Mouse (Mus musculus) gastrocnemius, postnatal 10 days (tissue): ENCODE data around the gene Srpk3. TPM values are rescaled to one million over a fixed set of nuclear protein-coding genes. Genes with fewer than 3 reads are reported as not detected.
"Not testable (repeated sequence)": the region's sequence is repeated elsewhere in the genome, so short reads cannot be mapped to it uniquely, and the experiment has no call there.

Experiments used
- DNase-seq: peaks from one replicate; pipeline ENCODE4 v3.0.0; 2021; ENCODE audit warnings: mixed read lengths
- long read RNA-seq, 2 experiments: library from polyadenylated mRNA; stranded (forward); transcript quantifications; one replicate each; pipeline ENCODE4 v2.0.0; 2021
- total RNA-seq, 2 experiments: library from RNA; stranded (reverse); gene quantifications; 2 replicates each; pipeline ENCODE4 v1.2.3; 2021

Srpk3 gene
- 100 to 1,000 TPM in 1 of 2 experiments, 10 to 100 TPM in 1; 88.6 to 116 TPM for total RNA-seq
- long read RNA-seq, experiment 1, transcript Srpk3-201 (15 exons, 1,981 nt), result major isoform, 221 of 406 reads
- long read RNA-seq, experiment 1, partial matches to known transcripts, result 15 of 406 reads
- long read RNA-seq, experiment 1, other reads (novel, unspliced or antisense), result 170 of 406 reads
- long read RNA-seq, experiment 2, transcript Srpk3-201 (15 exons, 1,981 nt), result major isoform, 219 of 348 reads
- long read RNA-seq, experiment 2, partial matches to known transcripts, result 10 of 348 reads
- long read RNA-seq, experiment 2, other reads (novel, unspliced or antisense), result 119 of 348 reads

DNA sequence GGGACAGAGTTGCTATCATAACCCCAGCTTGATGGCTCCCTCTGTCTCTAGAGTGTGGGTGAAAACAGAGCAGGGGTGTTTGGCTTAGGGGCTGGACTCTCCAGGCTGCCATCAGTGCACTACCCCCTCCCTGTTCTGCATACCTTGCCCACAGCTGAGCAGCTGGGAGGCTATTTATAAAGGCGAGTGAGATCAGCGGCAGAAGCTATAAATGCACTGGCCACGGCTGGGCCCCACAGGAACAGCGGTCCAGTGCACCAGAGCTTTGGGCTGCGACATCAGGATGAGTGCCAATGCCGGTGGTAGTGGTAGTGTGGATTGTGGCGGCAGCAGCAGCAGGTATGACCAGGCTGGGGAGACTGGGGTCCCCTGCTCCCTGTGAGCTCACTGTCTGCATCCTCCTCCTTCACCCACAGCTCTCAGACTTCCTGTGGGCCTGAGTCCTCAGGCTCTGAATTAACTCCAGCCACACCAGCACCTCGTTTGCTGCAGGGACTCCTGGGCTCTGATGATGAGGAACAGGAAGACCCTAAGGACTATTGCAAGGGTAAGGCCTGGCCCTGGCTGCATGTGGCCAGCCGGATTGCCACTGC lies at the start of gene Srpk3:
Gene Srpk3, plus strand, starts transcription at position 238 of the 593 bp plus-strand sequence.
- DNase-seq, result peak; percentile 41

GRCm38 (mm10) chrX:73730908-73731307 lies 43.3 kb upstream of the Srpk3 start:
- no peak for DNase-seq

GRCm38 (mm10) chrX:73738155-73738554 lies 36.0 kb upstream of the Srpk3 start:
- DNase-seq, result no peak

DNA sequence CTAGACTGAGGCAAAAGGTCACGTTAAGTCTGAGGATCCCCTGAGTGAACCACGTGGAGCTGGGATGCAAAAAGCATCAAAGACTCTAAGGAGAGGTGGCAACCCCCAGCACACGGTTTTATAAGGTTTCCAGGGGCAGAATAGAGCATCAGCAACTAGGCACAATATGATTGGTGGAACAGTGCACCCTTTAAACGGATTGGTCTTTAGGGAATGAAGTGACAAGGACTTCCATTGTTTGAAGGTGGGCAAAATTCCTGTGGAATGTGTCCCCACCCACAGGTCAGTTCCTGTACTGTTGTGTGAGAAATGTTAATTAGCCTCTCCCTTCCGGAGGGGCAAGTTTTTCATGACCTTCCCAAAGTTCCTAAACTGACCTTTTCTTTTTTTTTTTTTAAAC lies 35.1 kb upstream of the Srpk3 start:
- DNase-seq, result no peak

- not testable (repeated sequence) for DNase-seq
Observed at GRCm38 (mm10) chrX:73739841-73740240, 34.4 kb upstream of the Srpk3 start.

GRCm38 (mm10) chrX:73744774-73745481 lies 29.3 kb upstream of the Srpk3 start:
- no peak for DNase-seq

DNA sequence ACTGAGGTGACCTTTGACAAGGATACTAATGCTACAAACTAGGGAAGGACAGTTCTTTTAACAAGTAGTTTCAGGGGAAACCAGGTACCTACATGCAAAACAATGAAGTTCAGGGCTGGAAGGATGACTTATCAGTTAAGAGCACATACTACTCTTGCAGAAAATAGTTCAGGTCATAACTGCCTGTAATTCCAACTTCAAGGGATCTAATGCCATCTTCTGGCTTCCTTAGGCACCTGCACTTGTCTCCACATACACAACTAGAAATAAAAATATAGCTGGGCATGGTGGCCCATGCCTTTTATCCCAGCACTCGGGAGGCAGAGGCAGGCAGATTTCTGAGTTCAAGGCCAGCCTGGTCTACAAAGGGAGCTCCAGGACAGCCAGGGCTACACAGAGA lies 25.2 kb upstream of the Srpk3 start:
- no peak for DNase-seq

DNA sequence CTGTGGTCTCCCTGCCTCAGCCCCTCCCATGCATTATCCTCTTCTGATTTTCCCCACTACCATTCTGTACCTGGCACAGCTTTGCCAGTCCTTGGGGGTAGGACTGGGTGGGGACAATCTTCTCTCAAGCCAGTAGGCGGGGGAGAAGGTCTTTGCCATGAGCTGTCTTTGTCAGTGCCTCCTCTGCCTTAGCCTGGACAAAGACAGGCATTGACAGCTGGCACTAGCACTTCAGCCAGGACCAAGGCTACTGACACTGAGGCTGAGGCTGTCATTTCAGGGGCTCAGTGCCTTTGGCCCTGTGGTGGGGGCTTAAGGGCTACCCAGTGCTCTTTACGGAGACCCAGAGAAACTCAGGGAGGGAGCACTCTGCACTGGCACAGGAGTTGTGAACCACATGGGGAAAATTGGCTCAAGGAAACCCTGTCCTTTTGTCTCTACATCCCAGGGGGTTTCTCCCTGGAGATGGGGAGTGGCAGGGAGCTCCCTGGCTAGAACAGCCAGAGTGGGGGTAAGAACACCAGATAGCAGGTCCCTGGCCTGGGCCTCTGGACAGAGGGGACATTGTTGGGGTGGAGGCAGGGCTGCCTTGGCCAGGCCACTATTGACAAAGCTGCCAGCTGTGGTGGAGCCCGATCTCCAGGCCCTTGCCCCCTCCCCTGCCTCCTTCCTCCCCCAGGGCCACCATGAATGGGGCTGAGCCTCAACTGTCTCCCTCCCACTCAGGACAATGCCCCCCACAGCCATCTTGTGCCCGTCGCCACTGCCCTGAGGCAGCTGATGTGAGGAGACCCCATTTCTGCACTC lies 17.7 kb upstream of the Srpk3 start, which contains the start of gene Plxnb3:
Gene Plxnb3, plus strand, starts transcription at position 757 of the 807 bp plus-strand sequence.
- no peak for DNase-seq

- DNase-seq, result peak; percentile 18
Observed at GRCm38 (mm10) chrX:73758611-73759290, 15.5 kb upstream of the Srpk3 start.

DNA sequence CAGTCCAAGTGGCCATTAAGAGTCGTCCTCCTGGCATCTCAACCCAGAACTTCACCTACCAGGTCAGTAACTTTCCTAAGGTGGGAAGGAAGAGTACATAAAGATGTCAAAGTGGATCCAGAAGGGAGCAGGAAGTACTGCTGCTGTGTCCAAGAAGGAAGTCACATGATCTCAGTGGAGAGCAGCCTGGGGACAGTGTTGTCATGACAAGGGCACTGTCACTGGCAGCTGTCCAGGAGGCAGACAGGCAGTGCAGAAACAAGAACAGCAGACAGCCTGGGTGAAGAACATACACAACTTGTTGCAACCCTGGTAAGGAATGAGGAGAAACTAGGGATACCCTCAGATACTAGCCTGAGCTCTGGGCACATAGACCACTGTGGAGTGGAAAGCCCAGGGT lies 8.9 kb upstream of the Srpk3 start:
- DNase-seq, result peak; percentile 47

DNA sequence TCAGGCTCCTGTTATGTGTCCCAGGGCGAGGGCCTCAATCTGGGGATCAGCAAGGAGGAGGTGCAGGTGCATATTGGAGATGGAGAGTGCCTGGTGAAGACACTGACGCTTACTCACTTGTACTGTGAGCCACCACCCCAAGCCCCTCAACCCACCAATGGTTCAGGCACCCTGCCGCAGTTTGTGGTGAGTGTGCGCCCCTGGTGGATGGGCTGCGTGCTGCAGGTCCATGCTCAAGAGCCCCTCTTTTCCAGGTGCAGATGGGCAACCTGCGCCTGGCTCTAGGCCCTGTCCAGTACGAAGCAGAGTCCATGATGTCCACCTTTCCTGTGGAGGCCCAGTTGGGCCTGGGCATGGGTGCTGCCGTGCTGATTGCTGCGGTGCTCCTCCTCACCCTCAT lies 6.9 kb upstream of the Srpk3 start:
- DNase-seq, result peak; percentile 20

- DNase-seq, result no peak
Observed at GRCm38 (mm10) chrX:73774802-73775483, 738 bp downstream of the Srpk3 start.

DNA sequence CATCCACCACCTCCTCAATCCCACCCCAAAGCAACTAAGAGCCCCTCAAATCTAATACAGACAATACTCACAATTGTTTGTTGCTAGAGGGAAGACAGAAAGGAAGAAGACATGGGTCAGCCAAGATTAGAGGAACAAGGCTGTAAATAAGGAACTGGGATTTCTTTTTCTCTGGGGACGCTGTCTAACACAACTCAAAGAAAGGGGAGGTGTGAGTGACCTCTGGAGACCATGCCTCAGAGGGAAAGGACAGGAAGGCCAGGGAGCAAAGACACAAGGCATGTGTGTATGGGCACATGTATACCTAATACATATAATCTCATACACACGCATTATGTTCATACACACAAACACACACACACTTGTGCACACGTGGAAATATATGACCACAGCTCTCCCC lies 8.0 kb downstream of the Srpk3 start:
- no peak for DNase-seq

DNA sequence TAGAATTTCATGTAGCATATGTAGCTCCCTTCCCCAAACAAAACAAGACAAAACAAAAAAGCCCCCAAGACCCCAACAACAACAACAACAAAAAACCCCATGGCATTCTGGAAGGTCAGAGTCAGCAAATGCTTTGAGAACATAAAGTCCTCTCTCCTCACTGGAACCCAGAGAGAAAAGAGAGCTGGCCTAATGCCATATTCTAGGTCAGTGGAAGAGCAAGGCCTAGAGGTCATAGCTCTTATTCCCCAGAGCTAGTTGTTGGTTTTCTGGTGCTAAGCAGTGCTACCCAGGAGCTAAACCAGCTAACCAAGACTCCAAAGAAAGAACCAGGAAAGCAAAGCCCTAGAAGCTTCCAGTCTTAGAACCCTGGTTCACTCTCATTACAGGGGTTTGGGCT lies 11.5 kb downstream of the Srpk3 start:
- no peak for DNase-seq

GRCm38 (mm10) chrX:73786364-73787224 lies 12.4 kb downstream of the Srpk3 start, which contains the start of the genes Idh3g and Ssr4:
Gene Idh3g, minus strand, starts transcription at chrX:73786897.
Gene Ssr4, plus strand, starts transcription at chrX:73787028.
- DNase-seq, result peak; percentile 81

GRCm38 (mm10) chrX:73787225-73787558 lies 13.0 kb downstream of the Srpk3 start:
- no peak for DNase-seq

- no peak for DNase-seq
Observed at GRCm38 (mm10) chrX:73788501-73788900, 14.3 kb downstream of the Srpk3 start.

GRCm38 (mm10) chrX:73793039-73793438 lies 18.8 kb downstream of the Srpk3 start:
- no peak for DNase-seq

DNA sequence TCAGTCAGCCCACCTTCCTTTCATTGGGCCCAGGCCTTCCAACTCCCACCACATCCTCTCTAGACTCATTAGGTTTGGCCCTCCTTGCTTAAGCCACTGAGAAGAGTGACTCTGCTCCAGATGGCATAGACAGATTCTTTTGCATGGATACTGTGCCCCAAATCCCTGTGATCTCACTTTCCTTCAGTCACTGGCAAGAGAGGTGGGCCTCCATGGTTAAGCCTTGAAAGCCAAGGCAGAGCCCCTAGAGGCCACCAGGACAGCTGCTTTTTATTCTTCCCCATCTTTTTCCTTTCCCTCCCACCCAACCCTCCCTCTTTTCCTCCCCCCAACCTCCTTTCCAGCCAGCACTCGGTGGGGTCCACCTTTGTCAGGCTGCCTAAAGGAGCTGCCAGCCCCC lies 19.3 kb downstream of the Srpk3 start:
- no peak for DNase-seq

- DNase-seq, result no peak
Observed at GRCm38 (mm10) chrX:73797511-73797910, 23.3 kb downstream of the Srpk3 start.
